Mouse (Mus musculus): Measurements from ENCODE around the gene Hjurp. TPM values are rescaled to one million over a fixed set of nuclear protein-coding genes. Genes with fewer than 3 reads are reported as not detected.

The Hjurp gene
- polyA plus RNA-seq, 1 experiment: 217 TPM

DNA sequence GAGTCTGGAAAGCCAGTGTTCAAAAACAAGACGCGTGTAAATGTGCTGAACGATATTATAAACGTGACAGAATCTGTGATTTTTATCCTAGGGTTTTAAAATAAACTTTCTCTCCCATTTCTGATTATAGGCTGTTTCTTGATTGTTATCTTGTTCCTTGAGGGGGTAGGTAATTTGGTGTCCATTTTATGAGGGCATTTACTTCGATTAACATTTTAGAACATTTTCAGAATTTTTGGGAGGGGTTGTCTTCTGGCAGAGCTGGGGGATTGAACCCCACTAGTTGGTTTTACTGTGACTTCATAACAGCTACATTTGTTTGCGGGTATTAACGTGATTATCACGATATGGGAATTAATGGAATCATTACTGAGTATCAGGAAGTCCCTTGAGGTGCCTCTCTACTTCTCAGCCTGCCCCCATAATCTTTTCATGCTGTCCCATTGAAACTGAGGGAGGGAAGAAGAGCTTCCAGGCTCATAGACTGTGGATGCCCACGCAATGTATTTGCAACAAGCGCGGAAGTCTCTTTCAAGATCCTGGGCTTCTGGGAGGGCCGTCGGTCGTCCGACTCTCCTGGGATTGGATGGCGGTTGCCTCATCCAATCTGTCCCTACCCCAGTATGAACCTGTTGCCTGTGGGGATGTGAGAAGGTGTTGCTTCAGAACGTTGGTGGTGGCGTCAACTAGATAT is 532 bp upstream of the Hjurp start:
- TF ChIP-seq EP300 (IDR thresholded peaks at IDR 0.05; ENCODE audit: insufficient read depth, low read depth, low read length) (no peak), POLR2A (IDR thresholded peaks at IDR 0.05; ENCODE audit: insufficient read depth, low read length) (no peak)
- Histone ChIP-seq H3K36me3 (ENCODE audit: control insufficient read depth, insufficient read depth, low read length, poor library complexity, severe bottlenecking) (peaks cover 26% of the 10 kb centered on the region), H3K27me3 (ENCODE audit: control insufficient read depth, insufficient read depth, low read length, poor library complexity, severe bottlenecking) (no peaks in the 10 kb centered on the region), H3K27ac (ENCODE audit: insufficient read depth, low read length) (no peak overlapping the region), H3K9me3 (replicated peaks; ENCODE audit: control insufficient read depth, insufficient read depth, low read length, poor library complexity, severe bottlenecking) (peaks cover 18% of the 10 kb centered on the region), H3K9ac (ENCODE audit: low read depth, poor library complexity, severe bottlenecking) (no peak overlapping the region), H3K4me3 (ENCODE audit: low read depth, low read length) (no peak overlapping the region), H3K4me1 (ENCODE audit: control insufficient read depth, insufficient read depth, low read length) (no peaks in the 10 kb centered on the region)

DNA sequence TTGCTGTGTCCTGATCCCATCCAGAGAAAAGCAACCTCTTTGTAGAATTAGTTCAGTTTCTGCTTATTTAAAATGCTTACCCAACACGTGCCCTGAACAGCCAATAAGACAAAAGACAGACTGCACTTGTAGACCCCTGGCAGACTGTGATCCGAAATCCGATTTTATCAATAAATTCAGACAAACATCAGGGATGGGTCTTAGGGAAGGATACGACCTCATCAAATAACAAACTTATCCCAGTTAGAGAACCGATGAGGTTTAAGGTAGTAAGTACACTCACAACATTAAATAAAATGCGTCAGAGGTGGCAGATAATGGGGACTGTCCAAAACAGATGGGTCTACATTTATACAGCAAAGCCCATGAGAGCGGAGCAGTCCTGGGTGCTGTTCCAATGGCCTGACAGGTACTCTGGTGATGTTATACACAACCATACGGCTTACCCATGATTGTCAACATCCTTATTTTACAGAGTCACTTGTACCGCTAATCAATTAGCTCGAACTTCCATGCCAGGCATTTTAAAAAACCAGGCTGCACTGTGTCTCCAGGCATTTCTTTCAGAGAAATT is 822 bp downstream of the Hjurp start:
- Histone ChIP-seq H3K9me3 (replicated peaks; ENCODE audit: control insufficient read depth, insufficient read depth, low read length, poor library complexity, severe bottlenecking) (peaks cover 22% of the 10 kb centered on the region), H3K27ac (ENCODE audit: insufficient read depth, low read length) (no peak overlapping the region), H3K27me3 (ENCODE audit: control insufficient read depth, insufficient read depth, low read length, poor library complexity, severe bottlenecking) (no peaks in the 10 kb centered on the region), H3K4me3 (ENCODE audit: low read depth, low read length) (peak overlapping the region; percentile 59), H3K36me3 (ENCODE audit: control insufficient read depth, insufficient read depth, low read length, poor library complexity, severe bottlenecking) (peaks cover 36% of the 10 kb centered on the region), H3K4me1 (ENCODE audit: control insufficient read depth, insufficient read depth, low read length) (no peaks in the 10 kb centered on the region), H3K9ac (ENCODE audit: low read depth, poor library complexity, severe bottlenecking) (peak overlapping the region; percentile 62)
- TF ChIP-seq EP300 (IDR thresholded peaks at IDR 0.05; ENCODE audit: insufficient read depth, low read depth, low read length) (no peak), POLR2A (IDR thresholded peaks at IDR 0.05; ENCODE audit: insufficient read depth, low read length) (no peak), CTCF (IDR thresholded peaks at IDR 0.05; ENCODE audit: low read depth, low read length) (no peak)

DNA sequence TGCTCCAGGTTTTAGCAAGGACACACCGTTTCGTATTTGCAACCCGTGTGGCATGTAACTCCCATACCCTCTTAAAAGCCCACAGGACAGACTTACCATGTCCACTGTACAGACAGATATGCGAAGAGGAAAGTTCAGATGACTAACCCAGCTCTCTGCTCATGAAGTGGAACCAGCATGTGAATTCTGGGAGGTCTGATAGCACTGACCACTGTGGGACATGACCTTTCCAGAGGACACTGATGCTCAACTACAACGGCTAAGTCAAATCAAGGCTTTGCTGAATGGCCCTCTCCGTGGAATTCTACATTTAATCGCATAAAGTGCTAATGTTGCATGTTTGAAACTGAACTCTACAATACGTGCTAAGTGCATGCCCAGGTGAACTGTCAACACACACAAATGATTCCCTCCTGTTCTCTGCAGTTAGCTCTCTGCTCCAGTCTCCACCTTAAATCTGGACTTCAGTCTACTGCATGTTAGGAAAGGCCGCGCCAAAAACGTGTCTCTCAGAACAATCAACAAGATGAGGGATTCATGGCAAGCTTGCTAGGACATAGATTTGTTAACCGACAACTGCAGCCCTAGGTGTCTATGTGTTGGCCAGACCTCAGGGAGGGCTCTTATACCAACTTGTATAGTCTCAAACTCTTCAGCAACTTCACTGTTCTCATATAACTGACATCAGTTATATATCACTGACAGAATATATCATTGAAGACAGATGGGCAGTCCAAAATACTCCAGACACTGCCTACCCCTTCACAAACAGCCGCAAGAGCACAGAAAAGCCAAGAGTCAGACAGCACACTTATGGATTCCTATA is 1.5 kb downstream of the Hjurp start:
- peak overlapping the region; percentile 25 for H3K4me3 ChIP-seq (ENCODE audit: low read depth, low read length)
- TF ChIP-seq CTCF (IDR thresholded peaks at IDR 0.05; ENCODE audit: low read depth, low read length) (no peak), POLR2A (IDR thresholded peaks at IDR 0.05; ENCODE audit: insufficient read depth, low read length) (no peak), EP300 (IDR thresholded peaks at IDR 0.05; ENCODE audit: insufficient read depth, low read depth, low read length) (no peak)
- H3K4me1 ChIP-seq (ENCODE audit: control insufficient read depth, insufficient read depth, low read length): no peaks in the 10 kb centered on the region
- H3K27ac ChIP-seq (ENCODE audit: insufficient read depth, low read length): no peak overlapping the region
- no peaks in the 10 kb centered on the region for H3K27me3 ChIP-seq (ENCODE audit: control insufficient read depth, insufficient read depth, low read length, poor library complexity, severe bottlenecking)
- peaks cover 26% of the 10 kb centered on the region for H3K9me3 ChIP-seq (replicated peaks; ENCODE audit: control insufficient read depth, insufficient read depth, low read length, poor library complexity, severe bottlenecking)
- H3K9ac ChIP-seq (ENCODE audit: low read depth, poor library complexity, severe bottlenecking): peak overlapping the region; percentile 62
- H3K36me3 ChIP-seq (ENCODE audit: control insufficient read depth, insufficient read depth, low read length, poor library complexity, severe bottlenecking): peaks cover 40% of the 10 kb centered on the region

DNA sequence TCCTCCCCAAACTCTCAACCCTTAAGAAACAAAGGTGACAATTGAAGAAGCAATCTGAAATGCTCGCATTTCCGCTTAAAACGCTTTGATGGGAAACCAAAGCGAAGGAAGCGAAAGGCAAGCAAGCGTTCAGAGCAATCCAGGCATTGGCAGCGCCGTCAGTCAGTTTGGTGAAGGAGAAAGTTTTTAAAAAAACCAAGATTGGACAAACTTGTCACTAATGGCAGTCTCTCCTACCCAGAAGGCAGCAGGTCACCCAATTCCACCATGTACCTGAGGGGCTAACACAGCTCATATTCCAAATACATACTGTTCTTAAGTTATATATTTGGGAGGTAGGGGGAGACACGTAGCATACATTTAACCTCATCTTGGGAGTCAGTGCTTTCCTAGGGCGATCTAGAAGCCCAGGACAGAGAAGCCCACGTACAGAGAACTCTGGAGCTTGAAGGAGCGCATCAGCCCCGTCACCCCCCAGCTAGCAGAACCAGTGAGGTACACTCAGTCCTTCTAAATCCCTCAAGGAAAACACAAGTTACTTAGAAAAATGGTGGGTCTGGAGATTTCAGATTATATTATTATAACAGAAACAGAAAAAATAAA is 2.3 kb downstream of the Hjurp start:
- Histone ChIP-seq H3K27me3 (ENCODE audit: control insufficient read depth, insufficient read depth, low read length, poor library complexity, severe bottlenecking) (no peaks in the 10 kb centered on the region), H3K27ac (ENCODE audit: insufficient read depth, low read length) (no peak overlapping the region), H3K9ac (ENCODE audit: low read depth, poor library complexity, severe bottlenecking) (no peak overlapping the region), H3K4me1 (ENCODE audit: control insufficient read depth, insufficient read depth, low read length) (no peaks in the 10 kb centered on the region), H3K36me3 (ENCODE audit: control insufficient read depth, insufficient read depth, low read length, poor library complexity, severe bottlenecking) (peaks cover 40% of the 10 kb centered on the region), H3K4me3 (ENCODE audit: low read depth, low read length) (no peak overlapping the region), H3K9me3 (replicated peaks; ENCODE audit: control insufficient read depth, insufficient read depth, low read length, poor library complexity, severe bottlenecking) (peaks cover 26% of the 10 kb centered on the region)
- TF ChIP-seq EP300 (IDR thresholded peaks at IDR 0.05; ENCODE audit: insufficient read depth, low read depth, low read length) (no peak), CTCF (IDR thresholded peaks at IDR 0.05; ENCODE audit: low read depth, low read length) (no peak), POLR2A (IDR thresholded peaks at IDR 0.05; ENCODE audit: insufficient read depth, low read length) (no peak)

DNA sequence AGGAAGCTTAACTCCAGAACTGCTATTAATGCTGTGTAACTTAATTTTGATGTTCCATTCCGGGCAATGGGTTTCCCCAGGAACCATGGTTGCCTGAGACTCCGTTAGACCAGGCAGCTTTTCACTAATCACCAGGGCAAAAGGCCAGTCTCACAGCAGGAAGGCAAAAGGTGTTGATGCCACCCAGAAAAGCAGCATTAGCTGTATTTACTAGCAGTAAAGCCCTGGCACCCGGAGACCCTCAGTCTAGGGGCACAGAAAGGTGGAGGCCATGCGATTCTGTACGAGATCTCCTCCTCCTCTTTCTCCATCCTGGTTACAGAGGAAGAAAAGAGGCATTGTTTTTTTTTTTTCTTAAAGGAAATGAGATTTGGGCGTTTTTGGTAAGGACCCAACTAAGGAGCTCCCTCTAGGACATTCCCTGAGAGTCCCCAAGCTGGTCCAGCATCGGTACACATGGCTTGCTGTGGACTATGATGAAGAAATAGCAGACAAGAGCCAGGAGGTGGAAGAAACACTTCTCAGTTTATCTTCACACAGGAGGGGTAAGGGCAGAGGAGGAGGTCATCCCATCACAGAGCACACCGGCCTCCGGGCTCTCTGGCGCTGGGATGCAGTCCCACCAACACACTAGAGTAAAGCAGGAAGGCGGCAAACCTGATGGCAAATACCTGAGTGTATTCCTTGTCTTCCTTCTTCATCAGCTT is 2.9 kb downstream of the Hjurp start:
- Histone ChIP-seq H3K4me3 (ENCODE audit: low read depth, low read length) (no peak overlapping the region), H3K36me3 (ENCODE audit: control insufficient read depth, insufficient read depth, low read length, poor library complexity, severe bottlenecking) (peaks cover 47% of the 10 kb centered on the region), H3K4me1 (ENCODE audit: control insufficient read depth, insufficient read depth, low read length) (no peaks in the 10 kb centered on the region), H3K9ac (ENCODE audit: low read depth, poor library complexity, severe bottlenecking) (no peak overlapping the region), H3K27me3 (ENCODE audit: control insufficient read depth, insufficient read depth, low read length, poor library complexity, severe bottlenecking) (no peaks in the 10 kb centered on the region), H3K27ac (ENCODE audit: insufficient read depth, low read length) (no peak overlapping the region), H3K9me3 (replicated peaks; ENCODE audit: control insufficient read depth, insufficient read depth, low read length, poor library complexity, severe bottlenecking) (peaks cover 26% of the 10 kb centered on the region)
- TF ChIP-seq CTCF (IDR thresholded peaks at IDR 0.05; ENCODE audit: low read depth, low read length) (no peak), EP300 (IDR thresholded peaks at IDR 0.05; ENCODE audit: insufficient read depth, low read depth, low read length) (no peak), POLR2A (IDR thresholded peaks at IDR 0.05; ENCODE audit: insufficient read depth, low read length) (no peak)

Data from ES-Bruce4 (cell line).